Mouse (Mus musculus): ENCODE results near the gene Ssna1. TPM values are rescaled to one million over a fixed set of nuclear protein-coding genes. Genes with fewer than 3 reads are reported as not detected.

The Ssna1 gene
- total RNA-seq, 2 experiments from 2014 or later = 67.2 to 69.6 TPM

GRCm38 (mm10) chr2:25291184-25292053 is 19.2 kb upstream of the Ssna1 start:
- DNase-seq (ENCODE audit: low spot score in 2 of 2) = no peak
- intact Hi-C loops (cut with DNase I) = no loop called here

GRCm38 (mm10) chr2:25290816-25291130 is 18.5 kb upstream of the Ssna1 start:
- intact Hi-C loops (cut with DNase I) = no loop called here
- DNase-seq (ENCODE audit: low spot score in 2 of 2) = peak in 1 of 2 experiments; percentile 62

- peak; percentile 78 to 81 for DNase-seq (ENCODE audit: low spot score in 2 of 2)
- intact Hi-C loops (cut with DNase I) = no loop called here
Measured at GRCm38 (mm10) chr2:25290101-25290815, 18.0 kb upstream of the Ssna1 start.

GRCm38 (mm10) chr2:25289651-25290050 is 17.4 kb upstream of the Ssna1 start, which contains the start of gene Lrrc26:
Gene Lrrc26 (plus strand): TSS chr2:25289915.
- intact Hi-C loops (cut with DNase I) = no loop called here
- DNase-seq (ENCODE audit: low spot score in 2 of 2) = peak in 1 of 2 experiments; percentile 50

GRCm38 (mm10) chr2:25288734-25289345 is 16.6 kb upstream of the Ssna1 start:
- intact Hi-C loops (cut with DNase I) = no loop called here
- no peak for DNase-seq (ENCODE audit: low spot score in 2 of 2)

GRCm38 (mm10) chr2:25287927-25288649 is 15.8 kb upstream of the Ssna1 start, which contains the start of gene Tmem210:
Gene Tmem210 (plus strand): TSS chr2:25288145.
- intact Hi-C loops (cut with DNase I) = no loop called here
- DNase-seq (ENCODE audit: low spot score in 2 of 2) = no peak

- intact Hi-C loops (cut with DNase I) = no loop called here
- DNase-seq (ENCODE audit: low spot score in 2 of 2) = no peak
Measured at GRCm38 (mm10) chr2:25286837-25287636, 14.8 kb upstream of the Ssna1 start.

GRCm38 (mm10) chr2:25286314-25286713 is 14.1 kb upstream of the Ssna1 start:
- no peak for DNase-seq (ENCODE audit: low spot score in 2 of 2)
- intact Hi-C loops (cut with DNase I) = no loop called here

GRCm38 (mm10) chr2:25285551-25285950 is 13.3 kb upstream of the Ssna1 start:
- intact Hi-C loops (cut with DNase I) = no loop called here
- DNase-seq (ENCODE audit: low spot score in 2 of 2) = no peak

- peak in 1 of 2 experiments; percentile 81 for DNase-seq (ENCODE audit: low spot score in 2 of 2)
- intact Hi-C loops (cut with DNase I) = no loop called here
Measured at GRCm38 (mm10) chr2:25278928-25279882, 7.0 kb upstream of the Ssna1 start.

GRCm38 (mm10) chr2:25273010-25273409 is 772 bp upstream of the Ssna1 start:
- intact Hi-C loops (cut with DNase I) = loop anchor here (5.0 kb wide), 1 partner anchor 81 kb away; no protein-coding TSS in a partner anchor
- no peak for DNase-seq (ENCODE audit: low spot score in 2 of 2)

- intact Hi-C loops (cut with DNase I) = loop anchor here (1.0 to 5.0 kb wide), 2 partner anchors 60 to 80 kb away; partner anchors contain the start of gene Man1b1
- no peak for DNase-seq (ENCODE audit: low spot score in 2 of 2)
Measured at GRCm38 (mm10) chr2:25272515-25272914, 277 bp upstream of the Ssna1 start.

GRCm38 (mm10) chr2:25267746-25268309 is 4.4 kb downstream of the Ssna1 start:
- intact Hi-C loops (cut with DNase I) = no loop called here
- DNase-seq (ENCODE audit: low spot score in 2 of 2) = no peak

GRCm38 (mm10) chr2:25267241-25267640 is 5.0 kb downstream of the Ssna1 start:
- DNase-seq (ENCODE audit: low spot score in 2 of 2) = no peak
- intact Hi-C loops (cut with DNase I) = no loop called here

- DNase-seq (ENCODE audit: low spot score in 2 of 2) = peak in 1 of 2 experiments; percentile 35
- intact Hi-C loops (cut with DNase I) = no loop called here
Measured at GRCm38 (mm10) chr2:25266720-25267119, 5.5 kb downstream of the Ssna1 start.

- no peak for DNase-seq (ENCODE audit: low spot score in 2 of 2)
Measured at GRCm38 (mm10) chr2:25265897-25266656, 6.2 kb downstream of the Ssna1 start.

GRCm38 (mm10) chr2:25264851-25265250 is 7.4 kb downstream of the Ssna1 start:
- intact Hi-C loops (cut with DNase I) = no loop called here
- DNase-seq (ENCODE audit: low spot score in 2 of 2) = no peak

More at GRCm38 (mm10) chr2:25265897-25266656, 6.2 kb downstream of the Ssna1 start:
- intact Hi-C loops (cut with DNase I) = no loop called here
